Mouse (Mus musculus): Measurements from ENCODE around the gene Slc35g3.

DNA sequence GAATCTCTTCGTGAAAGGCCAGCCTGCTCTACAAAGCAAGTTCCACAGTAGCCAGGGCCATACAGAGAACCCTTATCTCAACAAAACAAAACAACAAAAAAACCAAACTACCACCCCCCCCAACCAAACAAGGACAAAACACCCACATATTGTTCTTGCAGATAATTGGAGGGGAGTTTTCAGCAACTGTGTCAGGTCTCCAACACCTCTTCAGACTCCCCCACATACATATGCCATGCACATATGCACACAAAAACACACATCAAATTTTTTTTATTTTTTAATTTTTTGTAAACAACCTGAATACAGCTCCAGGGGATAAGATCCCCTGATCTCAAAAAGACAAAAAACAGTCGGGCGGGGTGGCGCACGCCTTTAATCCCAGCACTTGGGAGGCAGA, 7.5 kb downstream of the Slc35g3 start:
- no peak for TF ChIP-seq CTCF (IDR thresholded peaks at IDR 0.05; ENCODE audit: extremely low read depth, insufficient read length, insufficient replicate concordance, low read depth, low read length)
- no peak for TF ChIP-seq POLR2A (IDR thresholded peaks at IDR 0.05; ENCODE audit: low read depth, low read length)
